Mouse (Mus musculus) spleen, adult 2 months (tissue): ENCODE measurements around the gene Nos1ap.

Experiments
- CTCF ChIP-seq: fragments of 200-500 bp; IDR thresholded peaks from 2 replicates; pipeline ENCODE4 v1.5.1; 2011; ENCODE audit warnings: mild to moderate bottlenecking, inconsistent platforms; ENCODE audit not compliant: insufficient read depth, insufficient read length, insufficient replicate concordance; ENCODE audit errors: extremely low read depth
- POLR2A ChIP-seq: fragments of 200-500 bp; IDR thresholded peaks from 2 replicates; pipeline ENCODE4 v1.6.1; 2011; ENCODE audit warnings: low read depth, low read length, inconsistent platforms

GRCm38 (mm10) chr1:170562431-170562830 is 27.2 kb downstream of the Nos1ap start:
- TF ChIP-seq CTCF: no peak
- no peak for TF ChIP-seq POLR2A
